Mouse (Mus musculus): ENCODE results near the gene Akna. TPM values are rescaled to one million over a fixed set of nuclear protein-coding genes. Genes with fewer than 3 reads are reported as not detected.
"Not testable (repeated sequence)": the region's sequence is repeated elsewhere in the genome, so short reads cannot be mapped to it uniquely, and the experiment has no call there.

Gene Akna
- total RNA-seq, 2 experiments from 2014 or later = 0.97 to 1.8 TPM

DNA sequence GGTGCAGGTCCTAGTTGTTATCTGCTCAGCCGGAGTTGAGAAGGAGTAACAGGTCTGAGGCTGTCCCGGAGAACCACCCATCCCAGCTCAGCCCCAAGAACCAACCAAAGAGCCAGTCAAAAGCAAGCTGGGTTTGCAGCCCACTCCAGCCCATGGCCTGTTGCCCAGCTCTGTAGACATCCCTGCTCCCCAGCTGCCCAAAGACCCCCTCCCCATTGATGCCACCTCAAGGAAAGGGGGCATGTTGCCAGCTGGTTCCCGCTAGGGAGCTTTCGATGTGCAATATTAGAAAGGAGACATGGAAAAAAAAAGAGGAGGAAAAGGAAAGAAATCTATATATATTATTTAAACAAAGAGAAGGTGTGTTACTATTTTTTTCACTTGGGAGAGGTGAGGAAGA lies 69.8 kb downstream of the Akna start:
- Histone ChIP-seq H3K27ac (no peak overlapping the region), H3K4me3 (no peak overlapping the region)
- DNase-seq = peak; percentile 12
- intact Hi-C loops (cut with DNase I) = no loop called here
- TF ChIP-seq CTCF (IDR thresholded peaks at IDR 0.05) = no peak

DNA sequence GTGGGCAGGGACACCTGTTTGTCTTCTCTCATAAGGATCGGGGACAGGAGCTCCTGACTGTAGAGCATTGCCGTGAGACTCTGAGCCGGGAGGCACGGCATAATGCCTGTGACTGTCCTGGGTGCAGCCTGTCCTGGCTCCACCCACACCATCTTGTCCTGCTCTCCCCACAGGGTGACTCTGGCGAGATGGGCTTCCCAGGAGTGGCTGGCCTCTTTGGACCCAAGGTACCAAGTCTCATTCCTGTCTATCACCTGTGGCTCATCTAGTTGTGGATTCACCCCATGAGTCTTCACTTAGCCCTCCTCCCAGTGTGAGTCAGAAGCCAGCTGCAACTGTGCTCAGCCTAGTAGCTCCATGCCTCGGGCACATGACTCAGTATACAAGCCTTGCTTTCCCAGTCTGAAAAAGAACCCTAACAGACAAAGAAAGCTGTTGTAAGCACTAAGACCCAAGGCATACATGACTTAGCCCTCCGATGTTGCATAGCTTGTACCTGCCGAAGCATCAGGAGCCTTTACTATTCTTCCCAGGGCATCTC lies 79.8 kb downstream of the Akna start:
- TF ChIP-seq CTCF (IDR thresholded peaks at IDR 0.05) = no peak
- no peak overlapping the region for H3K4me3 ChIP-seq
- H3K27ac ChIP-seq = no peak overlapping the region
- DNase-seq = no peak
- intact Hi-C loops (cut with DNase I) = no loop called here

- intact Hi-C loops (cut with DNase I) = loop anchor here (1.0 kb wide), 2 partner anchors 106 to 160 kb away; no protein-coding TSS in a partner anchor
- H3K4me3 ChIP-seq, H3K27ac ChIP-seq: not testable (repeated sequence)
- TF ChIP-seq CTCF (IDR thresholded peaks at IDR 0.05) = peak; percentile 83
- DNase-seq = peak; percentile 74
Measured at GRCm38 (mm10) chr4:63319566-63319965, 83.6 kb downstream of the Akna start.

Other genes starting within 250 kb of the Akna start
- gene Ambp, start 248.6 kb downstream of the Akna start, total RNA-seq (2021) = not detected
- not detected for gene Kif12, start 231.2 kb downstream of the Akna start, total RNA-seq (2021)
- under 1 TPM; 0.23 to 0.75 TPM for gene Col27a1, start 189.3 kb downstream of the Akna start, total RNA-seq (2021)
- gene Orm1, start 58.8 kb downstream of the Akna start, total RNA-seq (2021) = 1 to 10 TPM in 1 of 2 experiments, not detected in 1; 1.3 TPM
- not detected for gene Orm3, start 47.2 kb downstream of the Akna start, total RNA-seq (2021)
- gene Orm2, start 40.9 kb downstream of the Akna start, total RNA-seq (2021) = not detected
- 1 to 10 TPM; 1.6 to 2.2 TPM for gene Whrn, start 92.6 kb upstream of the Akna start, total RNA-seq (2021)
- 100 to 1,000 TPM; 212 to 239 TPM for gene Atp6v1g1, start 141.4 kb upstream of the Akna start, total RNA-seq (2021)
- 10 to 100 TPM; 13.3 to 14.7 TPM for gene Tmem268, start 155.4 kb upstream of the Akna start, total RNA-seq (2021)
- not detected for gene Gm11213, start 201.9 kb upstream of the Akna start, total RNA-seq (2021)
- gene Tex48, start 219.1 kb upstream of the Akna start, total RNA-seq (2021) = not detected